Comparison of ENCODE assay signal across 1 mouse cellular context in the genomic region with DNA sequence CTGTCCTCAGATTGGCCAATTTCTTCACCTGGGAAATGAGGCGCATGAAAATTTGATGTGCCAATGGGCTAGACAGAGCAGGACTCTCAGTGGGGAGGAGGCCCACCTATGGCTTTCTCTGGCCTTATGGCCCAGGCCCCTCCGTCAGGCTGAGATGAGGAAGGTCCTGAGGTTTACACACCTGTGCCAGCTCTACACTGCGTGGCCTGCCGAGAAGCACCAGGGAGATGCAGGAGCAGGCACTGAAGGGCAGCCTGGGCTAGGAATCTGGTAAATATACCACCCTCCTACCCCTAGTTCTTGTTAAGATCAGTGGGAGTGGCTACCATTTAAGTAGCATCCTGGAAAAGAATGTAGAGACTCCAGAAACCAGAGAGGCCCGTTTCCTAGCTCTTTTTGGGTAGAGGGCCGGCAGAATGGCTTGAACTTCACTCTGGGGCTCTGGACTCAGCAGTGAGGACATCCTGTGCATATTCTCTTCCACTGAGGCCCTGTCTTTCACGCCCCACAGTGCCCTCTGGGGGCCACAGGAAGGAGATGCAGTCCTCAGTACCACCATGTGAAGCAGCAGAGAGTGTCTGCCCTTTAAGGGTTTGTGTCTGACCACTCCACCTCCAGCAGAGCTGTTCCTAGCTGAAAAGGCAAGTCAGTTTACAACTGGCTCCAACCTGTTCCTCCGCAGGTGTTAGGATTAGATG.
A peak's percentile ranks its signal among the peaks of the same experiment; 100 is the strongest.
TF ChIP-seq lines count a peak whose summit lies in the region.

No protein-coding gene starts in this region.

TF ChIP-seq in CH12.LX, 34 proteins besides CTCF, POLR2A, EP300 and RAD21:
- no peak for TF ChIP-seq USF1 (IDR thresholded peaks at IDR 0.05; ENCODE audit: low read depth, low read length)
- peak; percentile 98 for TF ChIP-seq SMC3 (IDR thresholded peaks at IDR 0.05; ENCODE audit: low read depth, low read length)
- TF ChIP-seq ZC3H11A (IDR thresholded peaks at IDR 0.05; ENCODE audit: low read depth, low read length): peak; percentile 85
